Mouse (Mus musculus) embryonic facial prominence, embryonic 14.5 days (tissue): ENCODE data around the gene Ceacam20. TPM values are rescaled to one million over a fixed set of nuclear protein-coding genes. Genes with fewer than 3 reads are reported as not detected.

Source experiments
- ATAC-seq: fragments of 200-750 bp; cut with Nextera tagmentation; 2 replicates; pipeline ENCODE4 v1.8.0; 2017; ENCODE audit warnings: low read depth, moderate number of reproducible peaks, moderate TSS enrichment
- DNase-seq: peaks from one replicate; pipeline ENCODE4 v3.0.0-alpha.2; 2015; ENCODE audit warnings: low spot score
- H3K27ac ChIP-seq: fragments of 300-500 bp; sonication (generic); replicated peaks from 2 replicates; pipeline ENCODE4 v1.5.1; 2014; ENCODE audit warnings: low read depth, mild to moderate bottlenecking, low read length, moderate library complexity
- H3K27me3 ChIP-seq: fragments of 300-500 bp; sonication (generic); replicated peaks from 2 replicates; pipeline ENCODE4 v1.6.1; 2014; ENCODE audit warnings: low read length; ENCODE audit not compliant: control insufficient read depth, insufficient read depth
- H3K36me3 ChIP-seq: fragments of 300-500 bp; sonication (generic); 2 replicates; pipeline ENCODE4 v1.6.1; 2014; ENCODE audit warnings: low read length, mixed read lengths; ENCODE audit not compliant: control insufficient read depth, insufficient read depth
- H3K4me1 ChIP-seq: fragments of 300-500 bp; sonication (generic); 2 replicates; pipeline ENCODE4 v1.6.1; 2014; ENCODE audit warnings: antibody characterized with exemption, low read length; ENCODE audit not compliant: control insufficient read depth, insufficient read depth
- H3K4me2 ChIP-seq: fragments of 300-500 bp; sonication (generic); 2 replicates; pipeline ENCODE4 v1.6.1; 2014; ENCODE audit warnings: low read depth, mild to moderate bottlenecking, low read length, moderate library complexity, mixed read lengths
- H3K4me3 ChIP-seq: fragments of 300-500 bp; sonication (generic); 2 replicates; pipeline ENCODE4 v1.5.1; 2014; ENCODE audit warnings: low read depth, mild to moderate bottlenecking, low read length
- H3K9ac ChIP-seq: fragments of 300-500 bp; sonication (generic); 2 replicates; pipeline ENCODE4 v1.6.1; 2014; ENCODE audit warnings: low read depth, mild to moderate bottlenecking, low read length, moderate library complexity, mixed read lengths
- H3K9me3 ChIP-seq: fragments of 300-500 bp; sonication (generic); 2 replicates; pipeline ENCODE4 v1.6.1; 2016; ENCODE audit warnings: low read length; ENCODE audit not compliant: control insufficient read depth
- WGBS: fragments of 180-500 bp; shearing (Covaris S2); extraction: QIAGEN DNeasy Blood & Tissue Kit; methylation state at CpG from one replicate; pipeline ENCODE4 v1.1.7; 2014; 5-methylcytosine and 5-hydroxymethylcytosine counted together
- polyA plus RNA-seq: library from polyadenylated mRNA; unstranded; fragments of >200 nt; fragmentation: Nextera tagmentation; extraction: Ambion mirVana; gene quantifications from 2 replicates; pipeline ENCODE4 v1.2.1, GENCODE M21; 2014

Ceacam20 gene
- not detected in 2 replicates for polyA plus RNA-seq

- H3K27me3 ChIP-seq: no peaks in the 10 kb centered on the region
- no peak within 1 kb of the TSS for H3K4me3 ChIP-seq
- no peaks in the 10 kb centered on the region for H3K9me3 ChIP-seq
- 80% methylated on average over 7 of the region's 7 CpGs for WGBS
- no peak for DNase-seq
- H3K36me3 ChIP-seq: no peaks in the 10 kb centered on the region
- ATAC-seq: no peak
- H3K4me2 ChIP-seq: no peak within 1 kb of the TSS
- no peak within 1 kb of the TSS for H3K27ac ChIP-seq
- H3K9ac ChIP-seq: no peak within 1 kb of the TSS
- no peaks in the 10 kb centered on the region for H3K4me1 ChIP-seq
Observed at GRCm38 (mm10) chr7:19964985-19965579, at the start of gene Ceacam20. TSS of gene Ceacam20 (plus strand) at chr7:19965412.

GRCm38 (mm10) chr7:19920166-19920505 is 45.1 kb upstream of the Ceacam20 start:
- Histone ChIP-seq H3K4me3 (peak overlapping the region; percentile 73), H3K4me2 (peak overlapping the region; percentile 72), H3K36me3 (peaks cover 24% of the 10 kb centered on the region), H3K27ac (no peak overlapping the region), H3K9ac (peak overlapping the region; percentile 88), H3K27me3 (no peaks in the 10 kb centered on the region), H3K9me3 (no peaks in the 10 kb centered on the region), H3K4me1 (no peaks in the 10 kb centered on the region)
- ATAC-seq: 0 out of 2 replicates have a peak, but pooled peaks have one; percentile 4
- WGBS: 44% methylated on average over 4 of the region's 4 CpGs
- DNase-seq: no peak

DNA sequence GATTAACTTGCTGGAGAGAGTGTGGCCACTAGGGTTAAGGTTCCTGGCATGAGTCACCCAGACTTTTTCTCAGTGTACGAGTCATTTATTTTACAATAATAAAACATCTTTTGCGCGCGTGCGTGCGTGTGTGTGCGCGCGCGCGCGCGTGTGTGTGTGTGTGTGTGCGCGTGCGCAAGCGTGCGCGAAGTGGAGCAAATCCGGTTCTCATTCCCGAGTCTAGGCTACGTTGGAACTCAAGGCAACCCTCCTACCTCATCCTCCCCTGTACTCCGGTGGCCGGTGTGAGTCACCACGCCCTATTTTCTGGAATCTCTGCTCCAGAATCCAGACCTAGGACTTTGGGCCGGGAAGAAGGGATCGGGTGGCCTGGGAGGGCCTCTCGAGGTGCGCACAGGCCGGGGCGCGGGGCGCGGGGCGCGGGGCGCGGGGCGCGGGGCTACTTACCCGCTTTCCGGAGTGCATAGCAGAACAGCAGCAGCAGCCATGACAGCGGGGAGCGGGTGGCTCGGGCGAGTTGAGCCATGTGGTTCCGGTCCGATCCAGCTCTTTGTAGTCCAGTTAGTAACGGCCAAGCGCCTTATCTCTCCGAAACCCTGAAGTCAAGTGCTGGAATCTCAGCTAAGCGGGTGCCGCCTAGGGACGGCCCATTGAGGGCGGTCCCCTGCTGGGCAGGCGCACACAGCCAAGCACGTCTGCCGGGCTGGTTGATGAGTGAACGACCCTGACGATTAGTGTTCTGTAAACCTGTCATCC is 44.5 kb upstream of the Ceacam20 start, which contains the start of gene Pvr:
TSS of gene Pvr (minus strand) at position 655 of the 756 bp plus-strand sequence.
- WGBS: under 1% methylated on average over 58 of the region's 60 CpGs
- Histone ChIP-seq H3K36me3 (peaks cover 19% of the 10 kb centered on the region), H3K9me3 (no peaks in the 10 kb centered on the region), H3K9ac (peak within 1 kb of the TSS; percentile 88), H3K27ac (peak within 1 kb of the TSS; percentile 81), H3K4me1 (no peaks in the 10 kb centered on the region), H3K27me3 (no peaks in the 10 kb centered on the region), H3K4me3 (peak within 1 kb of the TSS; percentile 73), H3K4me2 (peak within 1 kb of the TSS; percentile 72)
- ATAC-seq (peak; percentile 94), DNase-seq (peak; percentile 88)

- no peak for DNase-seq
- 40% methylated on average over 2 of the region's 2 CpGs for WGBS
Observed at GRCm38 (mm10) chr7:19923354-19923753, 41.9 kb upstream of the Ceacam20 start.

DNA sequence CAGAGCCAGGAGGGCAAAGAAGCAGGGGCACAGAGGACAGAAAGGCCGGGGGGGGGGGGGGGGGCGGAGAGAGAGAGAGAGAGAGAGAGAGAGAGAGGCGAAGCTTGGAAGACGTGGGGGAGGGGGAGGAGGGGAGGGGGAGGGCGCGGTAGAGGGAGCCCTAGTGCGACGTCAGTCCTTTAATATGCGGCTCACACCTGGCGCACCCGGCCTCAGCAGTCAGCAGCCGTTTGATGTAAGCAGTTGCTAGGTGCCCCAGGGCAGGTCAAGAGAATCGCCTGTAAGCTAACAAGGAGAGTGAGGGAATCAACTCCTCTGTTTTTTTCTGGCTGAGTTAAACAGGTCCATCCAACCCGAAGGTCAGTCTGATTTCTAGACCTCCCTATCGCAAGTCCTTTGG is 41.4 kb upstream of the Ceacam20 start:
- no peaks in the 10 kb centered on the region for H3K36me3 ChIP-seq
- H3K27me3 ChIP-seq: no peaks in the 10 kb centered on the region
- no peaks in the 10 kb centered on the region for H3K4me1 ChIP-seq
- no peak overlapping the region for H3K4me2 ChIP-seq
- no peak overlapping the region for H3K9ac ChIP-seq
- ATAC-seq: no peak
- DNase-seq: no peak
- H3K9me3 ChIP-seq: no peaks in the 10 kb centered on the region
- WGBS: 6% methylated on average over 10 of the region's 15 CpGs
- H3K4me3 ChIP-seq: no peak overlapping the region
- no peak overlapping the region for H3K27ac ChIP-seq

More at GRCm38 (mm10) chr7:19923354-19923753, 41.9 kb upstream of the Ceacam20 start:
- Histone ChIP-seq H3K4me2 (no peak overlapping the region), H3K4me3 (no peak overlapping the region), H3K9ac (no peak overlapping the region), H3K27me3 (no peaks in the 10 kb centered on the region), H3K36me3 (peaks cover 4% of the 10 kb centered on the region; the same call in 1 of the 2 replicates), H3K27ac (no peak overlapping the region), H3K9me3 (no peaks in the 10 kb centered on the region), H3K4me1 (no peaks in the 10 kb centered on the region)
- ATAC-seq: no peak

DNA sequence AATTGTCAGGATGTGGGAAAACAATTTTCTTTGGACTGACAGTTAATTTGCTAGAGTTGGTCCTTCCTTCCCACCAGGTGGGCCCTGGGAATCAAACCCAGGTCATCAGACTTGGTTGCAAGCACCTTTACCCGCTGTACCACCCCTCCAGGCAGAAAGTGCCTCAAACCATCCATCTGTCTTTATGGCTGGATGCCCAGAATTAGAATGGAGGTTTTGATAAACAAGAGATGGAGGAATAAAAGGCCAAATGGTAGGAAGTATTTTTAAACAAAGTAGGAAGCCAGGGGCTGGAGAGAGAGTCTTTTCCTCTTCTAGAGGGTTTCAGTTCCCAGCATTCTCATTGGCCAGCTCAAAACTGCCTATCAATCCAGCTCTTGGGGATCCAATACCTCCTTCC is 39.8 kb upstream of the Ceacam20 start:
- Histone ChIP-seq H3K36me3 (no peaks in the 10 kb centered on the region), H3K4me1 (no peaks in the 10 kb centered on the region), H3K4me3 (no peak overlapping the region), H3K9ac (no peak overlapping the region), H3K4me2 (no peak overlapping the region), H3K9me3 (no peaks in the 10 kb centered on the region), H3K27ac (no peak overlapping the region), H3K27me3 (no peaks in the 10 kb centered on the region)
- DNase-seq (no peak), ATAC-seq (no peak)
- 71% methylated on average over 1 of the region's 1 CpGs for WGBS

- Histone ChIP-seq H3K4me1 (no peaks in the 10 kb centered on the region), H3K4me2 (no peak overlapping the region), H3K4me3 (no peak overlapping the region), H3K27me3 (peaks cover 3% of the 10 kb centered on the region), H3K27ac (no peak overlapping the region), H3K9me3 (no peaks in the 10 kb centered on the region), H3K36me3 (no peaks in the 10 kb centered on the region), H3K9ac (no peak overlapping the region)
- WGBS: 63% methylated on average over 2 of the region's 2 CpGs
- ATAC-seq (no peak), DNase-seq (no peak)
Observed at GRCm38 (mm10) chr7:19926849-19927480, 38.2 kb upstream of the Ceacam20 start.

DNA sequence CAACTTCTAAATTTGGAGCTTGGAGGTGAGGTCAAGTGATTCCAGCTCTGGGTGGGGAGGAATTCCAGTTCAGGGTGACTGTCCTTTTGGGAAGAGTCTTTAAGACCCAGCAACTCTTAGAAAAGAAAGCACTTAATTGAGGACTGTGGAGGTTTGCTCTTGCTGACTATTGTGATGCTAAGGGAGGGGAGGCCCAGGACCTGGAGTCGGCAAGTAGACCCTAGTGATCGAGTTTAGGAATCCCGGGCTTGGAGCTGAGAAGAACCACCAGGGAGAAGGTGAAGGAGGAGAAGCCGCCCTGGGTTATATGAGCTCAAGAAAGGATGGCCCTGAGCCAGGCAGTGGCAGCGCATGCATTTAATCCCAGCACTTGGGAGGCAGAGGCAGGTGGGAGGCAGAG is 36.7 kb upstream of the Ceacam20 start:
- peaks cover 10% of the 10 kb centered on the region for H3K27me3 ChIP-seq
- no peaks in the 10 kb centered on the region for H3K4me1 ChIP-seq
- no peak overlapping the region for H3K9ac ChIP-seq
- no peaks in the 10 kb centered on the region for H3K9me3 ChIP-seq
- H3K36me3 ChIP-seq: no peaks in the 10 kb centered on the region
- no peak overlapping the region for H3K27ac ChIP-seq
- WGBS: 64% methylated on average over 5 of the region's 5 CpGs
- no peak overlapping the region for H3K4me3 ChIP-seq
- no peak for ATAC-seq
- no peak for DNase-seq
- H3K4me2 ChIP-seq: no peak overlapping the region
